Mouse (Mus musculus): ENCODE data around the gene Tmem54. TPM values are rescaled to one million over a fixed set of nuclear protein-coding genes. Genes with fewer than 3 reads are reported as not detected.

The Tmem54 gene
- not detected for polyA plus RNA-seq (2017; shearing (Covaris generic))

GRCm38 (mm10) chr4:129105356-129105755, at the start of gene Tmem54:
Gene Tmem54 (plus strand): TSS chr4:129105548.
- no peak for ATAC-seq

- ATAC-seq, result no peak
These were observed 49.8 kb upstream of the Tmem54 start for GRCm38 (mm10) chr4:129055562-129055961.

GRCm38 (mm10) chr4:129057533-129058206, 47.7 kb upstream of the Tmem54 start:
- peak; percentile 72 for ATAC-seq

GRCm38 (mm10) chr4:129058207-129059092, 46.9 kb upstream of the Tmem54 start, which contains the start of gene Rnf19b:
Gene Rnf19b (plus strand): TSS chr4:129058271.
- peak; percentile 14 for ATAC-seq

- peak; percentile 28 for ATAC-seq
These were observed 46.2 kb upstream of the Tmem54 start for GRCm38 (mm10) chr4:129059125-129059551.

GRCm38 (mm10) chr4:129059922-129060321, 45.4 kb upstream of the Tmem54 start:
- ATAC-seq, result peak; percentile 49

GRCm38 (mm10) chr4:129061486-129061885, 43.9 kb upstream of the Tmem54 start:
- ATAC-seq, result no peak

- no peak for ATAC-seq
These were observed 42.9 kb upstream of the Tmem54 start for GRCm38 (mm10) chr4:129062281-129063075.

- ATAC-seq, result no peak
These were observed 39.6 kb upstream of the Tmem54 start for GRCm38 (mm10) chr4:129065688-129066236.

- ATAC-seq, result peak; percentile 34
These were observed 37.5 kb upstream of the Tmem54 start for GRCm38 (mm10) chr4:129067638-129068415.

GRCm38 (mm10) chr4:129068848-129069247, 36.5 kb upstream of the Tmem54 start:
- no peak for ATAC-seq

GRCm38 (mm10) chr4:129079126-129079525, 26.2 kb upstream of the Tmem54 start:
- ATAC-seq, result no peak

- no peak for ATAC-seq
These were observed 24.3 kb upstream of the Tmem54 start for GRCm38 (mm10) chr4:129081041-129081440.

GRCm38 (mm10) chr4:129081512-129081911, 23.8 kb upstream of the Tmem54 start:
- no peak for ATAC-seq

GRCm38 (mm10) chr4:129081939-129082338, 23.4 kb upstream of the Tmem54 start:
- no peak for ATAC-seq

- peak; percentile 77 for ATAC-seq
These were observed 22.8 kb upstream of the Tmem54 start for GRCm38 (mm10) chr4:129082379-129083115.

GRCm38 (mm10) chr4:129084896-129085295, 20.5 kb upstream of the Tmem54 start:
- ATAC-seq, result no peak

GRCm38 (mm10) chr4:129086078-129086477, 19.3 kb upstream of the Tmem54 start:
- ATAC-seq, result peak; percentile 64

GRCm38 (mm10) chr4:129087850-129088249, 17.5 kb upstream of the Tmem54 start:
- no peak for ATAC-seq

GRCm38 (mm10) chr4:129095276-129095675, 10.1 kb upstream of the Tmem54 start:
- ATAC-seq, result no peak

- no peak for ATAC-seq
These were observed 8.3 kb upstream of the Tmem54 start for GRCm38 (mm10) chr4:129097006-129097405.

All from activated CD4-positive, CD25-positive, alpha-beta regulatory T cell, adult 4 months (primary cell).